Mouse (Mus musculus) MEL (cell line): ENCODE measurements around the gene Phlda3.

Experiments
- POLR2A ChIP-seq, 2 experiments: IDR thresholded peaks; 2 replicates each; pipeline ENCODE4 v1.6.1; 2011 to 2012; ENCODE audit warnings: low read length in 2 of 2, mild to moderate bottlenecking in 2 of 2, control low read depth in 1 of 2, improper control_type of control experiment in 1 of 2, low read depth in 1 of 2, moderate library complexity in 1 of 2; ENCODE audit not compliant: control insufficient read depth in 1 of 2, insufficient read depth in 1 of 2, poor library complexity in 1 of 2
- POLR2AphosphoS5 ChIP-seq: IDR thresholded peaks from 2 replicates; pipeline ENCODE4 v1.6.1; 2012; ENCODE audit warnings: low read depth, borderline replicate concordance, mild to moderate bottlenecking, inconsistent platforms, low read length, moderate library complexity, mixed read lengths

GRCm38 (mm10) chr1:135746248-135746647 lies 19.7 kb upstream of the Phlda3 start:
- TF ChIP-seq POLR2AphosphoS5 (no peak), POLR2A (IDR thresholded peaks at IDR 0.05; ENCODE audit: control insufficient read depth in 1 of 2, insufficient read depth in 1 of 2, low read depth in 1 of 2, low read length in 2 of 2, poor library complexity in 1 of 2) (no peak)
